Comparison of ENCODE assay signal across 11 mouse cellular contexts in genomic region chr7:80754086-80754485, GRCm38 (mm10).
DNase-seq lines count a peak whose midpoint lies in the region; ATAC-seq and TF ChIP-seq lines count a peak whose summit lies in the region.
"Had no signal": no experiment of that assay in that cellular context is flagged by ENCODE, and none has a peak within 500 bp of the region (broad histone marks: within the 10 kb centered on the region; RNA-seq: fewer than 3 reads in every experiment).

No protein-coding gene starts in this region.

- 80% methylated on average over 2 of the region's 2 CpGs for WGBS in heart, embryonic 16.5 days
- 91% methylated on average over 2 of the region's 2 CpGs for WGBS in heart, embryonic 10.5 days
- WGBS in liver, embryonic 16.5 days (ENCODE audit: insufficient replicate concordance): 45% methylated on average over 2 of the region's 2 CpGs

- ATAC-seq in heart, embryonic 16.5 days (replicated peaks; ENCODE audit: extremely low read depth, insufficient read depth, low FRiP score): no peak
- no peak for ATAC-seq in G1E (ENCODE audit: extremely low read depth, insufficient number of reproducible peaks, low FRiP score, poor library complexity, severe bottlenecking)
- no peak for ATAC-seq in liver, embryonic 16.5 days (ENCODE audit: low read depth)
- ATAC-seq in megakaryocyte, adult 5-6 weeks (ENCODE audit: poor library complexity, severe bottlenecking): peak; percentile 93
- ATAC-seq: hindbrain, postnatal 0 days had no signal

- no peak for DNase-seq in heart, embryonic 10.5 days (ENCODE audit: low spot score)
- peak; percentile 8 for DNase-seq in G1E (ENCODE audit: low spot score)
- DNase-seq in layer of hippocampus, postnatal 36 days: no peak
- DNase-seq in adrenal gland, postnatal 36 days: no peak
- no peak for DNase-seq in frontal cortex, postnatal 10 days (ENCODE audit: low spot score in 2 of 2)
- DNase-seq: thymus, postnatal 14 days had no signal

- H3K27ac ChIP-seq in heart, embryonic 16.5 days (ENCODE audit: low read length): peak overlapping the region; percentile 64
- no peak overlapping the region for H3K27ac ChIP-seq in heart, embryonic 10.5 days
- H3K27ac ChIP-seq in liver, embryonic 16.5 days (ENCODE audit: low read length): peak overlapping the region; percentile 42; the same call in 1 of the 2 replicates
- H3K27ac ChIP-seq: hindbrain, postnatal 0 days; midbrain, embryonic 12.5 days had no signal

- peaks cover 9% of the 10 kb centered on the region; the same call in 1 of the 2 replicates for H3K4me1 ChIP-seq in heart, embryonic 16.5 days (ENCODE audit: control insufficient read depth, insufficient read depth, low read length)
- H3K4me1 ChIP-seq in heart, embryonic 10.5 days: 0 out of 2 replicates have a peak, but pooled peaks cover 3% of the 10 kb centered on the region
- H3K4me1 ChIP-seq in G1E (ENCODE audit: insufficient read depth, low read depth, low read length): peaks cover 26% of the 10 kb centered on the region
- no peaks in the 10 kb centered on the region for H3K4me1 ChIP-seq in liver, embryonic 16.5 days (ENCODE audit: control insufficient read depth, low read depth, low read length)
- H3K4me1 ChIP-seq: midbrain, embryonic 12.5 days had no signal

- no peak overlapping the region for H3K4me3 ChIP-seq in heart, embryonic 16.5 days (ENCODE audit: low read length)
- H3K4me3 ChIP-seq in heart, embryonic 10.5 days: no peak overlapping the region
- H3K4me3 ChIP-seq in G1E (ENCODE audit: low read depth, low read length): no peak overlapping the region
- H3K4me3 ChIP-seq in liver, embryonic 16.5 days (ENCODE audit: low read depth, low read length): no peak overlapping the region
- H3K4me3 ChIP-seq: midbrain, embryonic 12.5 days had no signal

- no peak for TF ChIP-seq CTCF in G1E (IDR thresholded peaks at IDR 0.05; ENCODE audit: low read depth, low read length)

- no peak overlapping the region for H3K9ac ChIP-seq in heart, embryonic 16.5 days (ENCODE audit: low read length)
- no peak overlapping the region for H3K9ac ChIP-seq in liver, embryonic 16.5 days (ENCODE audit: low read depth, low read length)
- H3K9ac ChIP-seq: midbrain, embryonic 12.5 days had no signal

- no peaks in the 10 kb centered on the region for H3K27me3 ChIP-seq in heart, embryonic 16.5 days (ENCODE audit: control insufficient read depth, insufficient read depth, low read length)
- H3K27me3 ChIP-seq in heart, embryonic 10.5 days (ENCODE audit: insufficient read depth, poor library complexity, severe bottlenecking): no peaks in the 10 kb centered on the region
- no peaks in the 10 kb centered on the region for H3K27me3 ChIP-seq in G1E (ENCODE audit: insufficient read depth, low read length)
- H3K27me3 ChIP-seq in liver, embryonic 16.5 days (ENCODE audit: control insufficient read depth, insufficient read depth, low read depth, low read length): no peaks in the 10 kb centered on the region
- H3K27me3 ChIP-seq: midbrain, embryonic 12.5 days had no signal

- no peaks in the 10 kb centered on the region for H3K9me3 ChIP-seq in heart, embryonic 16.5 days (replicated peaks; ENCODE audit: control insufficient read depth, low read length)
- H3K9me3 ChIP-seq in heart, embryonic 10.5 days: no peaks in the 10 kb centered on the region
- no peaks in the 10 kb centered on the region for H3K9me3 ChIP-seq in G1E (replicated peaks)
- H3K9me3 ChIP-seq in liver, embryonic 16.5 days (replicated peaks; ENCODE audit: control insufficient read depth, low read length): no peaks in the 10 kb centered on the region
- H3K9me3 ChIP-seq: midbrain, embryonic 12.5 days had no signal

- peaks cover 69% of the 10 kb centered on the region for H3K36me3 ChIP-seq in heart, embryonic 16.5 days (ENCODE audit: control insufficient read depth, insufficient read depth)
- peaks cover 89% of the 10 kb centered on the region for H3K36me3 ChIP-seq in heart, embryonic 10.5 days
- H3K36me3 ChIP-seq in G1E (replicated peaks): peaks cover 86% of the 10 kb centered on the region
- H3K36me3 ChIP-seq in liver, embryonic 16.5 days (ENCODE audit: control insufficient read depth, insufficient read depth): no peaks in the 10 kb centered on the region; the same call in none of the 2 replicates

- H3K4me2 ChIP-seq in heart, embryonic 16.5 days (ENCODE audit: low read depth, low read length): no peak overlapping the region
- H3K4me2 ChIP-seq in liver, embryonic 16.5 days (ENCODE audit: low read depth, low read length): no peak overlapping the region
- H3K4me2 ChIP-seq: midbrain, embryonic 12.5 days had no signal
